Mouse (Mus musculus): ENCODE data around the gene Gm20388.

DNA sequence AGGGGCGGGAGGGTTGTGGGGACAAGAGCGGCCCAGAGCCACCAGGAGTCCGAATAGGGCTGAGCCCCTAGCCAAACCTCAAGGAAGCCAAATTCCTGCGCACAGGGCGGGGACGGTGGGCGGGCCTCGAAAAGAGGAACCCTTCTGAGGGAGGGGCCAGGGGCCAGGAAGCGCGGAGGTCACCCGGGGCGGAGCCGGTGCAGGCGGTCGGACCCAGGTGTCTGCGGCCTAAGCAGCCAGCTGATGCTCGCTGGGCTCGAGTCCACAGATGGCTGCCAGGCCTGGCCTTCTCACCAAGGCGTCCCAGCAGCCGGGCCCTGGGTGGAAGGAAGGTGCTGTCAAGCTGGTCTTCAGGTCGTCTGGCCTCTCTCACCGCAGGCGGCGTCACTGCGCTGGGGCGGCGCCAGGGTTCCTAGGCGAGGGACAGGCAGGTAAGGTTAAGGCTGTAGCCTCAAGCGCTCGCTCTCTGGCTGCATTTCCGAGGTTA is 2959.8 kb downstream of the Gm20388 start:
- TF ChIP-seq CTCF (IDR thresholded peaks at IDR 0.05; ENCODE audit: borderline replicate concordance, extremely low read depth, insufficient read depth, insufficient read length) (no peak), POLR2A (IDR thresholded peaks at IDR 0.05; ENCODE audit: borderline replicate concordance, extremely low read depth, insufficient read depth, insufficient read length, poor library complexity, severe bottlenecking) (no peak)

Data from brain, embryonic 14.5 days (tissue).